Mouse (Mus musculus) brain, embryonic 18.5 days (tissue): ENCODE measurements around the gene Irf9.

Experiments used
- DNase-seq: peaks from one replicate; pipeline ENCODE4 v3.0.0-alpha.2; 2012; ENCODE audit warnings: low read depth, low spot score

The Irf9 gene

DNA sequence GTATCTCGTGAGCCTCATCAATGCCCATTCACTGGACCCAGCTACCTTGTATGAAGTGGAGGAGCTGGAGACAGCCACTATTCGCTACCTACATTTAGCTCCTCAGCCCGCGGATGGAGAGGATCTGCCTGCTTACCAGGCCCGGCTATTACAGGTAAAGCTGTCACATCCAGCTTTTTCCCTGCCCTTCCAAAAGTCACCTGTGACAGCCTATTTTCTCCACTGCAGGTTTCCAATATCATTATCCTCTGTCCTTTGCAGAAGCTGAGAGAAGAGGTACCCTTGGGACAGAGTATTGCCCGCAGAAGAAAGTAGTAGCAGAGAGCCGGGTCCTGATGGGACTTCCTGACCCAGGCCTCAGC lies at the start of gene Irf9:
TSS of gene Irf9 (plus strand) at position 301 of the 362 bp plus-strand sequence.
- no peak for DNase-seq

DNA sequence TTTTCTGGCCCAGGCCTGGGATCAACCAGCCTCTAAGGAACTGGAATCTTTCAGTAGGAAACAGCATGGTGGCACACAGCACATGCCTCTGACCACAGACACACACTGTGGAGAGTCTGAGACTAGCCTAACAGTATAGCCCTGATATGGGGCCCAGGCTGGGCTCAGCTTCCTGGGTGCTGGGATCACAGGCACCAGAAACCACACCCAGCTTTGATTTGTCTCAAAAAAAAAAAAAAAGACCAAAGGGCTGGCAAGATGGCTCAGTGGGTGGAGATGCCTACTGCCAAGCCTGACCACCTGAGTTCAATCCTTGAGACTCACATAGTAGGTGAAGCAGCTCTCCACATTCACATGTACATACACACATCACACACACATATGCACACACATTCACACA lies 48.7 kb upstream of the Irf9 start:
- DNase-seq: no peak

DNA sequence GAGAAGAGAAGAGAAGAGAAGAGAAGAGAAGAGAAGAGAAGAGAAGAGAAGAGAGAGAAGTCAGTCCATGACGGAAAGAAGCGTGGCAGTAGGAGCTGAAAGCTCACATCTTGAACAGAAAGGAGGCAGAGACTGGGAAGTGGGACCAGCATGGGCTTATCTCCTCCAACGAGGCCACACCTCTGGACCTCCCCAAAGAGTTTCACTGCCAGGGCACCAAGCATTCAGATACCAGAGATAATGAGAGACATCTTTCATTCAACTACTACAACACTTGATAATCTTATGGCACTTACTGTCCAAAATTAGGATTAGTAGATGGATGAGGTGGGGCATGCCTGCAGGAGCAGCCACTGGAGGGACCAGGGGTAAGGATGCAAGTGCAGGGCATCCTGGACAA lies 47.6 kb upstream of the Irf9 start:
- no peak for DNase-seq

DNA sequence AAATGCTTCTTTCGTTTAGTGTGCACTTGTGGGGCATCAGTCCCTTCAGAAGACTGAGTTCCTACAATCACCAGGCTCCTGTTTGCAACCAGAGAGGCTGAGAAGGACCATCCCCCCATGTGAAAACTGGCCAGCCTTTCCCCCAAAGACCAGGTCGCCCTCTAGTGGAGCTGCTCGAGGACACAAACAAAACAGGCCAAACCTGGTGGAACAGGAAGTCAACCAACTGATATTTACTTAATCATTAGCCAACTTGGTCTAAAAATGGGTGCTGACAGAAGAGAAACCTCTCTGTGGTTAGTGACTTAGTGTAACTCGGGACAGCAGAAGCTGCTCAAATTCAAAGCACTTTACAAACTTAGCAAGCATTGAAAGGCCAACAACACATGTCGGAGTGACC lies 46.4 kb upstream of the Irf9 start:
- DNase-seq: no peak

DNA sequence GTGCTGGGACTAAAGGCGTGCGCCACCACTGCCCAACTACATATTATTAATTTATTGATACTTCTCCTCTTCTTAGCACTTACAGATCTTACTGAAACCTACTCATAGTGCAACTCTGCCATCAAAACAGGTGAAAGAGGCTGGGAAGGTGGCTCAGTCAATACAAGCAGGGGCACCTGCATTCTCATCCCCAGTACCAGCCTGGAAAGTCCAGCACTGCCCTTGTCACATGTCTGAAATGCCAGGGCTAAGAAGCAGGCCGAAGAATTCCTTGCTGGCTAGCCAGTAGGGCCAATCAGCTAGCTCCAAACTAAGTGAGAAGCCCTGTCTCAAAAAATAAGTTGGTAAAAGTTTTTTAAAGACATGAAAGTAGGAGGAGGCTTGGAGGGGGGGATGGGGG lies 45.8 kb upstream of the Irf9 start:
- DNase-seq: no peak

DNA sequence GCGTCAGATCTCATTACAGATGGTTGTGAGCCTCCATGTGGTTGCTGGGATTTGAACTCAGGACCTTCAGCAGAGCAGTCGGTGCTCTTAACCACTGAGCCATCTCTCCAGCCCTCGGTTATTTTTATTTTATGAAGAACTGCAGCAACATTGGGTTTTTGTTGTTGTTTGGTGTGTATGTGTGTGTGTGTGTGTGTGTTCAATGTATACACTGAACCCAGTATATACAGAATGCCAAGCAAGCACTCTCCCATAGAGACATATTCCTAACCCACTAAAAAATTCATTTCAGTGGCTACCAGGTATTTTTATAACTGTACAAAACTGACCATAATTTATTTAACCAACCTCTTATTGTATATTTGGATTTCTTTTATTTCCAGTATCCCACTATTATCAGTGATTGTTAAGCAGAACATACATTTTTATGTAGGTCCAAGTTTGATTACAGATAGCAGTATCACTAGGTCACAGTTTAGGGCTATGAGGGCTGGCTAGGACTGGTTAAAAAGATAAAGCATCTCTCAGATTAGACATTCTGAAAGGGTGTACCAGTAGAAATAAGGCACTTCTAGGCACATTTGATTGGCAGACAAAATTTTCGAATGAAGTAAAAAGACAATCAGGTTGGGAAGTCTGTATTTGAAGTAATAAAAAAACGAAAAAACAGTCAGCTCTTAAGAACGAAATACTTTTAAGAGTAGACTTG lies 44.5 kb upstream of the Irf9 start:
- DNase-seq: no peak

DNA sequence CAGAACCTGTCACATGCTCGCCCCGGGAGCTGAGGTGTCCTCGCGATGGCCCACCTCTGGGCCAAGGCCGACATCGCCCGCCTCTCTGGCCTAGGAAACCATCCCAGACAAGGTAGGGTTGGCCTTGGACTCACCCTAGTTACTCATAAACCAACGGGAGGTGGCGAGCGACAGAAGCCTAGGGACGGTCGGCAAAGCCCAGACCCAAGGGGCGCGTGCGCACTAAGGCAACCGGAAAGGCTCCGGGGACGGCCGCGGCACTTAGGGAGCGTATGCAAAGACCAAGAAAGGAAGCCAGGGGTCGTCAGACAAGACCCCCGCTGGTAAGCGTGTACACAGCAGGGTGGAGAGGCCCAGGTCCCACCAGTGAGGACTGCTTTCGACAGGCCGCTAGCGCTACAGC lies 43.6 kb upstream of the Irf9 start, which contains the start of gene Dcaf11:
TSS of gene Dcaf11 (plus strand) at position 208 of the 403 bp plus-strand sequence.
- DNase-seq: peak; percentile 87

DNA sequence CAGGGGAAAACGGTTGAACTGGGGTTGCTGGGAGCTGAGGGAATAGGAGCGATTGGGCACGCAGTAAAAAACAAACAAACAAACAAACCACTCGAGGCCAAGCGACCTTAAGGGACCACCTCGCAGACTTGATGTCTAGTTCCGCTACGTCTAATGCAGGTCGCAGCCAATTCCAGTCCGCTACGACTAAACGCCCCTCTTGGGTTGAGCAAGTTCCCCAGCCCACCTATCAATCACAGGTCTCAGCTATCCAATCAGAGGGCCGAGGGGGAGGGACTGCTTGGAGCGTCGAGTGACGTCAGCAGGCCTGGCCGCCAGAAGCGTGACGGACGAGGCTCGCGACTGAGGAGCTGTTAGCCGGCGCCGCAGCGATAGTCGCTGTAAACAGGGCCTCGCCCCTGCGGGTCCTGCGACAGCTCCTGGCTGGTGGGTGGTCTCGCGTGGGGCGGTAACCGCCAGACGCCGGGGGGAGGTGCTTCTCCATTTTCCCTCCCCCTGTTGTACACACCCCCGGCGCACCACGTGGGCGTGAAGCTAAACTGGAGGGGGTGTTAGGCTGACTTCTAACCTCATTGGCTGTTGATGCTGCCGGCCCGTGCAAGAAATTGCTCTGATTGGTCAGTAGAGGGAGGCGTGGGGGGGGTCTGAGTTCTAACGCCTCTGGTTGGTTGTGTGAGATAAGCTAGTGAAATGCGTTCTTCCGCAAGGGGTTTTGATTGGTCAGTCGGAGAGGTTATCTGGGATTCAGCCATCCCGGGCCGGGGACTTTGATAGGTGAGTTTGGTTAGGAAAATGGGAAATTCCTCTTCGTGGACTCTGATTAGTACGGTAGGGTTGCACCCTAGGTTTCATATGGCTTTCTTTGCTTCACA lies 42.9 kb upstream of the Irf9 start, which contains the start of gene A730061H03Rik:
TSS of gene A730061H03Rik (minus strand) at position 205 of the 872 bp plus-strand sequence.
- DNase-seq: peak; percentile 99

DNA sequence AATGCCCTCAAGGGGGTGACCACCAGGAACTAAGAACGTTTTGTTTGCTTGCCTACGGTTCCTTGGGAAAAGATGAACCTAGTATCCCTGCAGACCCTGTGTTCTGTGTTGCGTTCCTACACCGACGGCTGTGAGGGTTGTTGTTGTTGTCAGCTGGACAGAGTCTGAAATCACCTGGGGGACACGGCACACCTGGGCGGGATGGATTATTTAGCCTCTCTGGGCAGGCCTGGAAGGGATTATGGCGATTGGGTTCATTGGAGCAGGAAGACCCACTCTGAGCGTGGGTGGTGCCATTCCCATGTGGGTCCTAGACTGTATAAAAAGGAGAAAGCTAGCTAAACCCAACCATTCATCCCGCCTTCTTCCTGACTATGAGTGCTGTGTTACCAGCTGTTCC lies 41.5 kb upstream of the Irf9 start:
- DNase-seq: no peak

DNA sequence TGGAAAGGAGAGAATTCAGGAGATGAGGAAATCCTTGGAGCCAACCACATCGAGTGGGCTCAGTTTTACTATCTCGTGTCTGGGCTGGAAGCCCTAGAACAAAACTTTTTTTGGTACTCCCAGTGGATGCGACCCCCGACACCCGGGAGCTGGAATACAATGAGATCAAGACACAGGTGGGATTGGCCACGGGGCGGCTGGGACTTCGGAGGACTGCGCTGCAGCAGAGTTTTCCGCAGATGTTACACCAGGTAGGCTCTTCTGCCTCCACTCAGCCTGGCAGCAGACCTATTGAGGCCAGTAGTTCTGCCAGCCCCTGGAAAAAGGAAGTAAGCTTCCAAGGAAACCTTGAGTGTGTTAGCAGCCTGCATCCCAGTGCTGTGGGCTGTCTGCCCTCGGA lies 40.1 kb upstream of the Irf9 start:
- no peak for DNase-seq

DNA sequence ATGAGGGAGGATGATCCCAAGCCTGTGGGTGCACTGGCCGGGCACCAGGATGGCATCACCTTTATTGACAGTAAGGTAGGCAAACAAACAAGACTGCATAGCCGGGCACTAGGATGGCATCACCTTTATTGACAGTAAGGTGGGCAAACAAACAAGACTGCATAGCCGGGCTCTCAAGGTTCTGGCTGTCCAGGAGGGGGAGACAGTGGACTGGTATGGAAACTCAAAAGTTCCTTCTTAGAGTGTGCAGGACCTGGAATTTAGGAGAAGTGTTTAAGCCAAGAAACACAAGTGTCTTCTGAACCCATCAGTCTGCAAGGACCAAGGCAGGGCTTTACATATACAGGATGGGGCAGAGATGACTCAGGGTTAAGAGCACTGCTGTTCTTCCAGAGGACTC lies 37.6 kb upstream of the Irf9 start:
- DNase-seq: no peak

DNA sequence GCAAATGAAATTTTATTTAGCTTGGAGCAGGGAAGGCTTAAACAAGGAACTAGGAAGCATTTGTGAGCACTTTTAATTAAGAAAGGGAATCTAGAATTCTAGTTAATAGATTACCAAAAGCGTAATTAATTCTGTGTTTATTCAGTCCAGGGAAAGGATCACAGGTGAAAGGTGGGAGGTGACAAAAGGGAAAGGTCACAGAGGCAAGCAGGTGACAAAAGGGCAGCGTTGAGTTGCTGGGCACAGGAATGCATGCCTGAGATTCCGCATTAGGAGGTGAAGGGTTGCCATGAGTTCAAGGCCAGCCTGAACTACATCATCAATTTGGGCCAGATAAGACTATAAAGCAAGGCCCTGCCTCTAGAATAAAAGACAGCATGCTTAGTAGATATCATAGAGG lies 35.9 kb upstream of the Irf9 start:
- DNase-seq: no peak

DNA sequence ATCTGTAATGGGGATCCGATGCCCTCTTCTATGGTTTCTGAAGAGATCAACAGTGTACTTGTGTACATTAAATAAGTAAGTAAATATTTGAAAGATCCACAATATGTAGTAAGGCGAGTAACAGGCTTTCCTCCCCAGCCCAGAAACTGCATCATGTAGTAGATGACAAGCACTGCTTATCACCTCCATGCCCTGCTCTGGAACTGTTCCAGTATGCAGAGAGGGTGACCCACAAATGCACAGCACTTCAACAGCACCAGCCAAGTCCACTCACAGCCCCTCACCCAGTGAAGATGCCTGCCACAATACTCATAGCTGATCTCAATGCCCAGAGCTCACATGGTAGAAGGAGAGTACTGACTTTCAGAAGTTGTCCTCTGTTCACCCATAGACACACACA lies 32.8 kb upstream of the Irf9 start:
- DNase-seq: no peak

DNA sequence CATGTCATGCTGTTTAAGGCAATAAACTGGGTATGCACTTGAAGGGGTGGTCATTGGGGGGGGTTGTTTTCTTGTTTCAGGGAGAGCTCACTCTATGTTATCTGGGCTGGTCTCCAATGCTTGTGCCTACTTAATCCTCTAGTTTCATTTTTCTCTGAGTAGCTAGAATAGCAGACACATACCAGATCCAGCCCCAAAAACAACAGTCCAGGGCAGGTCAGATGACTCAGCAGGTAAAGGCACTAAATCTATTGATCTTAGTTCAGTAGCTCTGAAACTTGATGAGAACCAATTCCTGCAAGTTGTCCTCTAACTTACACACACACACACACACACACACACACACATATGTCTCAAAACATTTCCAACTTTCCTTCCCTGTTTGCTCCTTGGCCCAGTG lies 31.6 kb upstream of the Irf9 start:
- no peak for DNase-seq

DNA sequence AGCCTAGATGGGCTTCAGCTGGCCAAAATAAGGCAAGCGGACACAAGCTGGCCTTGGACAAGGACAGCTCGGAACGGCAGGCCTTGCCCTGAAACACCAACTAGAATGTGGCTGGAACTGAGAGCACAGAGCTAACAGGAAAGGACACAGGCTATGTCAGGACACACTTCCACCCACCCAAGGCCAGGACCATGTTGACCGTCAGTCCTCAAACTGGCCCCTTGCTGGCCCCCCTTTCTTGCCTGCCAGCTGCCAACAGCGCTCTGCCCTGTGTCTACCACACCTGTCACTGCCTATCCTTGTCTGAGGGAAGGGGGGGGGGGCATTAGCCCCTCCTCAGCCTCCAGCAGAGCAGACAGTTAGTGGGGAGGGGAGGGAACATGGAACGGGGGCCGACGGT lies 28.1 kb upstream of the Irf9 start, which contains the start of gene Fitm1:
TSS of gene Fitm1 (plus strand) at position 316 of the 400 bp plus-strand sequence.
- DNase-seq: no peak

DNA sequence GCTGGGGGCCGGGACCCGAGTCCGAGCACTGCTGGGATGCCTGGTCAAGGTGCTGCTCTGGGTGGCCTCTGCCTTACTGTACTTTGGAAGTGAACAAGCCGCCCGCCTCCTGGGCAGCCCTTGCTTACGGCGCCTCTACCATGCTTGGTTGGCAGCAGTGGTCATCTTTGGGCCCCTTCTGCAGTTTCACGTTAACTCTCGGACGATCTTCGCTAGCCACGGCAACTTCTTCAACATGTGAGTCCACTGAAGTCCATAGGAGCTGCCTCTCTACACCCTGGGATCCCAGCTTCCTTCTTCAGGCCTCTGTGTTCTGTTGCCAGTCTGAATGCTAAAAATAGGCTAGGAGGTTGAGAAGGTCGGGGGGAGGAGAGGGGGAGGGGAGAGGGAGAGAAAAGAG lies 27.7 kb upstream of the Irf9 start:
- DNase-seq: no peak

DNA sequence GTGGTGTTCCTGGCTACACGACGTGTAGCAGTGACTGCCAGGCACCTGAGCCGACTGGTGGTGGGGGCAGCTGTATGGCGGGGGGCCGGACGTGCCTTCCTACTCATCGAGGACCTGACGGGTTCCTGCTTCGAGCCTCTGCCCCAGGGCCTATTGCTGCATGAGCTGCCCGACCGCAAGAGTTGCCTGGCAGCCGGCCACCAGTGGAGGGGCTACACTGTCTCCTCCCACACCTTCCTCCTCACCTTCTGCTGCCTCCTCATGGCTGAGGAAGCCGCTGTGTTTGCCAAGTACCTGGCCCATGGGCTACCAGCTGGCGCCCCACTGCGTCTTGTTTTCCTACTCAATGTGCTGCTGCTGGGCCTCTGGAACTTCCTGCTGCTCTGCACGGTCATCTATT lies 27.0 kb upstream of the Irf9 start:
- no peak for DNase-seq

DNA sequence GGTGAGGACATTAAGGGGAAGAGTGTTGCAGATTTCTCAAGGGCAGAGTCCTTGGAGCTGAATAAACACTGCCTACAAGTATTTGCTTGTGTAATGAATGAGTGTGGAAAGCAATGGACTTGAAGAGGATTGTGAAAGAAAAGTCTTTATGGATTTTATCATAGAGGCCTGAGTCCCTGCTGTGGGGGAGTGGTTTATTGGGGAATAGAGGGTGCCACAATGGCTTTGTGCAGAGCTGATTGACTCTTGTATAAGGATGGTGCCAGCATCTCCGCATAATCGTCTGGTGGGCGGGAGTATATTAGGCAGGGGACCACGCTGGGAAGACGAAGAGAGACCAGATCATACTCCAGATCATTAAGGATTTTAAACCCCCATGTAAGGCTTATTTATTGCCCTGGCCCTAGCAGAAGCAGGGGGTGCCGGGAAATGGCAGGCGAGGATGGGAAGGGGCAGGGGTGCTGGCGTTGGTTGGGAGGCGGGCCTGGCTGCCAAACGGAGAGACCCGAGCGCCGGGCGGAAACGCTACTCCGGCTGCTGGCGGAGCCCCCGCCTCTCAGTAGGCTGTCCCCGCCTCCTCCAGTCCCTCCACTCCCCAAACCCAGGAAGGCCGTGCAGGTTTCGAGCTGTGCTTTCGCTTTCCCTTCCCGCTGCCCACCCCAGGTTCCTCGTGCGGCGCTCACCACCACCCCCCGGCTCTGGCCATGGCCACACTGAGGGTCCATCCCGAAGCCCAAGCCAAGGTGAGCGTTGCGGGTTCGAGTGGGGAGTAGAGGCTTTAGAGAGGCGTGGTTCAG lies 25.3 kb upstream of the Irf9 start, which contains the start of gene Psme1:
TSS of gene Psme1 (plus strand) at position 253 of the 797 bp plus-strand sequence.
- peak; percentile 65 for DNase-seq

DNA sequence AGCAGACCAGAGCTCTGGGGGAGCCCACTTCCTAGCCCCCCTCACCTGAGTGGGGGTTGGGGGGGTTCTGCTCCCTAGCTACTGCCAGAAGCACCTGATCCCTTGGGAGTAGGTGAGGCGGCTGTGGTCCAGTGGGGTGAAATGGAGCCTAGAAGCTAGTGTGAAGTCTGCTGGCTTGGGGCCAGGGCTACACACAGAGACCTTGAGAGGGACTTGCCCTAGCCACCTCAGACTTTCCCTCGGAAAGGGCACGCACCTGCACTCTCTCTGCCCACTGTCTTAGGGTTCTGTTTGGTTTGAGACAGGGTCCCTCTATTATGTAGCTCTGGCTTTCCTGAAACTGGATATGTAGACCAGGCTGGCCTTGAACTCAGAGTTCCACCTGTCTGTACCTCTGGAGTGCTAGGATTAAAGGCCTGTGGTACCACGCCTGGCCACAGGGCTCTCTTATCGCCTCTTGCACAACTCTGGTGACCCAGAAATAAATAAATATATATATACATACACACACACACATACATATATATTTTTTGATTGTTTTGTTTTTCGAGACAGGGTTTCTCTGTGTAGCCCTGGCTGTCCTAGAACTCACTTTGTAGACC lies 24.6 kb upstream of the Irf9 start:
- DNase-seq: no peak

DNA sequence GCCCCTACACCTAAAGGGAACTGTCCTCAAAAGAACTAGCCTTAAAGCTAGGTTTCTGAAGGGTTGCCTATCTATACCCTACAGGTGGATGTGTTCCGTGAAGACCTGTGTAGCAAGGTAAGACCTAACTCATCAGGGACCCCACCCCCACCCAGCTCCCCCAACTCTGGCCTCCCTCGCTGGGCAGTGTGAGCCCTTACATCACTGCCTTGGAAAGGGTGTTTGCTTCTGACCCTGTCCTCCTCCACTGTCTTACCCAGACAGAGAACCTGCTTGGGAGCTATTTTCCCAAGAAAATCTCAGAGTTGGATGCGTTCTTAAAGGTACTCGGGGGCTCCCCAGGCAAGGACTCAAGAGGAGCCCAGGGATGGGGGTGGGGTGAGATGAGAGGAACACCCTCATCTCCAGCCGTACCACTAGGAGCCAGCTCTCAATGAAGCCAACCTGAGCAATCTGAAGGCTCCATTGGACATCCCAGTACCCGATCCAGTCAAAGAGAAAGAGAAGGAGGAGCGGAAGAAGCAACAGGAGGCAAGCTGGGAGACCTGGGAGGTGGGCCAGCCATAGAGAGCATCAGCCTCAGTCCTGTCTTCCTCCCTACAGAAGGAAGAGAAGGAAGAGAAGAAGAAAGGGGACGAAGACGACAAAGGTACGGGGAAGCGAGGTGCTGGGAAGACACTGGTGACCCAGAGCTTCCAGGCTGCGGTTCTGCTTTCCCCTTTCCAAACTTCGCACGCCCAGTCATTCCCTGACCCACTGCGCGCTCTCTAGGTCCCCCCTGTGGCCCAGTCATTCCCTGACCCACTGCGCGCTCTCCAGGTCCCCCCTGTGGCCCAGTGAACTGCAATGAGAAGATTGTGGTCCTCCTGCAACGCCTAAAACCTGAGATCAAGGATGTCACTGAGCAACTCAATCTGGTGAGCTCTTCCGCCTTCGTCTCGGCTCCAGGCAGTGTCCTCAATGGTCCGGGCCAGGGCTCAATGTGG lies 23.6 kb upstream of the Irf9 start:
- DNase-seq: no peak
